Mouse (Mus musculus) intestine, postnatal 0 days (tissue): ENCODE results near the gene Tmem222. TPM values are rescaled to one million over a fixed set of nuclear protein-coding genes. Genes with fewer than 3 reads are reported as not detected.
A peak's percentile ranks its signal among the peaks of the same experiment; 100 is the strongest.

Experiments
- ATAC-seq: fragments of 200-750 bp; cut with Nextera tagmentation; 2 replicates; pipeline ENCODE4 v1.8.0; 2017; ENCODE audit warnings: mild to moderate bottlenecking, moderate TSS enrichment, moderate library complexity
- H3K27ac ChIP-seq: fragments of 300-500 bp; sonication (generic); 2 replicates; pipeline ENCODE4 v1.5.1; 2014; ENCODE audit warnings: mild to moderate bottlenecking, low read depth, low read length, moderate library complexity
- H3K27me3 ChIP-seq: fragments of 300-500 bp; sonication (generic); replicated peaks from 2 replicates; pipeline ENCODE4 v1.6.1; 2014; ENCODE audit warnings: low read length, mixed read lengths; ENCODE audit not compliant: control insufficient read depth, insufficient read depth
- H3K36me3 ChIP-seq: fragments of 300-500 bp; sonication (generic); 2 replicates; pipeline ENCODE4 v1.6.1; 2014; ENCODE audit warnings: mild to moderate bottlenecking, moderate library complexity; ENCODE audit not compliant: control insufficient read depth, insufficient read depth
- H3K4me1 ChIP-seq: fragments of 300-500 bp; sonication (generic); replicated peaks from 2 replicates; pipeline ENCODE4 v1.6.1; 2014; ENCODE audit warnings: antibody characterized with exemption, low read length, mixed read lengths; ENCODE audit not compliant: control insufficient read depth, insufficient read depth
- H3K4me2 ChIP-seq: fragments of 300-500 bp; sonication (generic); replicated peaks from 2 replicates; pipeline ENCODE4 v1.6.1; 2014; ENCODE audit warnings: low read depth, mild to moderate bottlenecking, moderate library complexity
- H3K4me3 ChIP-seq: fragments of 300-500 bp; sonication (generic); 2 replicates; pipeline ENCODE4 v1.5.1; 2014; ENCODE audit warnings: low read depth, low read length
- H3K9ac ChIP-seq: fragments of 300-500 bp; sonication (generic); 2 replicates; pipeline ENCODE4 v1.6.1; 2014; ENCODE audit warnings: mild to moderate bottlenecking, low read depth, low read length
- H3K9me3 ChIP-seq: fragments of 300-500 bp; sonication (generic); 2 replicates; pipeline ENCODE4 v1.6.1; 2016; ENCODE audit warnings: mixed run types; ENCODE audit not compliant: control insufficient read depth
- CTCF ChIP-seq: sonication (generic); IDR thresholded peaks from 2 replicates; pipeline ENCODE4 v1.5.1; 2016; ENCODE audit warnings: low read depth, mild to moderate bottlenecking, control low read depth, antibody characterized with exemption, moderate library complexity
- WGBS: fragments of 180-500 bp; shearing (Covaris S2); extraction: QIAGEN DNeasy Blood & Tissue Kit; methylation state at CpG from one replicate; pipeline ENCODE4 v1.1.7; 2014; 5-methylcytosine and 5-hydroxymethylcytosine counted together
- polyA plus RNA-seq: library from polyadenylated mRNA; unstranded; fragments of >200 nt; fragmentation: Nextera tagmentation; extraction: Ambion mirVana; gene quantifications from 2 replicates; pipeline ENCODE4 v1.2.1, GENCODE M21; 2015

Tmem222 gene
- polyA plus RNA-seq, 1 experiment from 2014 or later: 52.8 TPM

DNA sequence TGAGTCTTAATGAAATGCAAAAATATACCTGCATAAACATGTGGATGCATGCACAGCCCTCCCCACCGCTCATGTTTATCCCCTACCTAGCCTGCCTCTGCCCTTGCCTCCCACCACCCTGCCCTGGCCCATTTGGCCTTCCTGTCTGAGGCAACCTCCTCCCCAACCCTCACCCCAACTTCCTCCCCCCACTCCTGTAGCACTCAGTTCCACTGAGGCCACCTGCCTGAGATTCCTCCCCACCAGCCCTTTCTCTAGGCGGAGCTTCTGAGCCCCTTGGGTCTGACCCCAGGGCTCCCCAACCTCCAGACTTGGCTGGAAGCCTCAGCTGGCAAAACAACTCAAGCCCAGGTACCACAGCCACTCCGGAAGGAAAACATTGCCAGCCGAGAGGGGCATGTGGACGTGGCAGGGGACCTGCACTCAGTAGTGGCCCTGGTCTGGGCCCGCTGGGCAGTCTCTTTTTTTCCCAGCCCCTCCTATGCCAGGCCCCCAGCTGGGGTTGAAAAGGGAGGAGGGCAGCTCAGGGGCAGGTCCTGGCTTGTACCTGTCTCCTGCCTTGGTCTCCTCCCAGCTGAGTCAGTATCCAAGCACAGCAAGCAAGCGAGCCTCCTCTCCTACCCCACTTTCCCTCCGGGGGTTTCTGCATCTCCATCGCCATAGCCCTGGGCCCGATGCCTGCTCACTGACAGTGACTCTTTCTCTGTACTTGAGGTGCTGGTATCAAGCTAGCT is 15.8 kb downstream of the Tmem222 start:
- Histone ChIP-seq H3K4me1 (peaks cover 3% of the 10 kb centered on the region; the same call in 1 of the 2 replicates), H3K27me3 (no peaks in the 10 kb centered on the region), H3K4me3 (no peak overlapping the region), H3K27ac (no peak overlapping the region), H3K36me3 (peaks cover 22% of the 10 kb centered on the region), H3K4me2 (no peak overlapping the region), H3K9ac (0 out of 2 replicates have a peak overlapping the region, but pooled peaks have one; percentile 11), H3K9me3 (no peaks in the 10 kb centered on the region)
- no peak for TF ChIP-seq CTCF
- no peak for ATAC-seq
- WGBS: 67% methylated on average over 10 of the region's 10 CpGs

DNA sequence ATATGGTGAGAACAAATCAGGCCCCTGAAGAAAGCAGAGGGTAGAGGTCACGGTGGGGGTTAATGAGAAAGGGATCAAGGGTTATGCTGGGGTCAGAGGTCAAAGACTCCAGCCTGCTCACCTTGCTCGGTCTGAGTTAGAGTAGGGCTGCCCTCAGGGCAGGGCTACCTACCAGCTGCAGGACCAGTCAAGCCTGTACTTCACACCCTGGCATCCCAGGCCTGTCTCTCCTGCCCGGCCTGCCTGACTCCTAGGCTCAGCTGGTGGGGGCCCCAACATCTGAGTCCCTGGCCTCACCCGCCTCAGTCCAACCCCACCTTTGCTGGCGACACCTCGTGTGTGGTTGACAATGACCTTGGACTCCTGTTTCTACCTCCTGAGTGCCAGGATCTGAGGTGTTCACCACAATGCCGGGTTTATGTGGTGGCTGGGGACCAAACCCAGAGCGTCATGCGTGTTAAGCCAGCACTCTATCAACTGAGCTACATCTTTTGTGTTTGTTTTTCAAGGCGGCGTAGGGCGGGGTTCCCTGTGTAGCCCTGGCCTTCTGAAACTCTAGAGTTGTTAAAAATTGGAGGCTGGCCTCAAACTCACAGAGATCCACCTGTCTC is 19.7 kb downstream of the Tmem222 start:
- TF ChIP-seq CTCF: no peak
- Histone ChIP-seq H3K27ac (no peak overlapping the region), H3K9ac (no peak overlapping the region), H3K27me3 (no peaks in the 10 kb centered on the region), H3K9me3 (no peaks in the 10 kb centered on the region), H3K36me3 (no peaks in the 10 kb centered on the region), H3K4me2 (peak overlapping the region; percentile 50; the same call in 1 of the 2 replicates), H3K4me1 (peaks cover 3% of the 10 kb centered on the region; the same call in 1 of the 2 replicates), H3K4me3 (no peak overlapping the region)
- 40% methylated on average over 12 of the region's 12 CpGs for WGBS
- ATAC-seq: peak; percentile 48

DNA sequence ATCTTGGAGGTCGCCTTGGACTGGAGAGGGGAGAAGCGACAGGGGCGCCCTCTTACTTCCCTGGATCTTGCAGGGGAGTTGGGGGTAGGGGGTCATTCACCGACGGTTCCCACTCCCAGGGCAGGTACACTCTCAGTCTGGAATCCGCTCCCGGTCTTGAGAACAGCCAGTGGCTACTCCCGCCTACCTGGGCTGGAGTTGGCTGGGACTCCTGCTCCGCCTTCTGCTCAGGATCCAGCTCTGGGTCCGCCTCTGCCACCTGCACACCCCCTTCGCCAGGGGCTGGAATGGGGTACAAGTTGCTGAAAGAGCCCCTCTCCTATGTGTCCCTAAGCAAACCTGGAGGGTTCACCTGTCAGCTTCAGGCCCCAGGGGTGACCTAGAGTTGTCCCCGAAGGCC is 20.4 kb downstream of the Tmem222 start:
- 38% methylated on average over 12 of the region's 12 CpGs for WGBS
- Histone ChIP-seq H3K4me1 (peaks cover 3% of the 10 kb centered on the region; the same call in 1 of the 2 replicates), H3K9ac (no peak overlapping the region), H3K4me3 (peak overlapping the region; percentile 11; the same call in 1 of the 2 replicates), H3K27me3 (0 out of 2 replicates have a peak, but pooled peaks cover 4% of the 10 kb centered on the region), H3K9me3 (no peaks in the 10 kb centered on the region), H3K27ac (no peak overlapping the region), H3K4me2 (peak overlapping the region; percentile 50), H3K36me3 (no peaks in the 10 kb centered on the region)
- no peak for TF ChIP-seq CTCF
- peak; percentile 54 for ATAC-seq

DNA sequence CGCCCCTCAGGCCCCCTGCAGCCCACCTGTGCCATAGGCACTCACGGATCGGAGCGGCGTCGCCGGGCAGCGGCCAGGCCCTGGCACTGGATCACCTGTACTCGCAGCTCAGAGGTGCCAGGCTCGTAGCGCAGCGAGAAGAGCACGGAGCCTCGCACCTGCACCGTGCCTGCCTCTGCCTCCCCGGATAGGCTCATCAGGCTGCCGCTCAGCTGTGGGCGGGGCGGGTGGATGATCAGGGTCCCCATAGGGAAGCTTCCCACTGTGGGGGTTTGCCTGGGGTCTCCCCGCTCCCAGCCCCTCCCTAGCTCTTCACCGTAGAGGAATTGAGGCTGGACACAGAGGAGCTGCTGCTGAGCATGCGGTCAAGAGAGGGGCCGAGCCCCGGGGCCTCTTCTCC is 20.8 kb downstream of the Tmem222 start:
- WGBS: 20% methylated on average over 24 of the region's 24 CpGs
- Histone ChIP-seq H3K27ac (no peak overlapping the region), H3K4me3 (peak overlapping the region; percentile 11; the same call in 1 of the 2 replicates), H3K27me3 (peaks cover 6% of the 10 kb centered on the region; the same call in 1 of the 2 replicates), H3K9me3 (no peaks in the 10 kb centered on the region), H3K36me3 (no peaks in the 10 kb centered on the region), H3K4me1 (peaks cover 3% of the 10 kb centered on the region; the same call in 1 of the 2 replicates), H3K9ac (no peak overlapping the region), H3K4me2 (peak overlapping the region; percentile 50)
- TF ChIP-seq CTCF: no peak
- ATAC-seq: 0 out of 2 replicates have a peak, but pooled peaks have one; percentile 31

DNA sequence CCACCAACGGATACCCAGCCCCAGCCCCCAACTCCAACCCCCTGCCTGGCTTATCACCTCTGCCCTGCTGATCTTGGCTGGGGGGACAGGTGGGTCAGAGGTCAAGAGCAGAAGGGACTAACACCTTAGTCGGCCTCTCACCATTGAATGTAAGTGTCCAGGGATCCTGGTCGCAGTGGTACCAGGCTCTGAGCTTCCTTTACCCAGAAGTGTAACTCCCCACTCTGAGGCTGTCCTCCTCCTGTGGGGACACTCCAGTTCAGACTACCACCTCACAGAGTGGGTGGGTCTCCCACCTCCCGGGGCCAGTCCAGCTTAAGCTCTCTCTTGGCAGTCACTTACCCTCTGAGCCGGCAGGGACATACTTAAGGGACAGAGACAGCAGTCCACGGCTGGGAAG is 22.2 kb downstream of the Tmem222 start:
- H3K9ac ChIP-seq: no peak overlapping the region
- peaks cover 9% of the 10 kb centered on the region; the same call in 1 of the 2 replicates for H3K4me1 ChIP-seq
- 74% methylated on average over 6 of the region's 6 CpGs for WGBS
- no peaks in the 10 kb centered on the region for H3K36me3 ChIP-seq
- TF ChIP-seq CTCF: no peak
- H3K9me3 ChIP-seq: no peaks in the 10 kb centered on the region
- no peak overlapping the region for H3K4me2 ChIP-seq
- no peak overlapping the region for H3K27ac ChIP-seq
- H3K27me3 ChIP-seq: peaks cover 20% of the 10 kb centered on the region
- no peak for ATAC-seq
- no peak overlapping the region for H3K4me3 ChIP-seq

DNA sequence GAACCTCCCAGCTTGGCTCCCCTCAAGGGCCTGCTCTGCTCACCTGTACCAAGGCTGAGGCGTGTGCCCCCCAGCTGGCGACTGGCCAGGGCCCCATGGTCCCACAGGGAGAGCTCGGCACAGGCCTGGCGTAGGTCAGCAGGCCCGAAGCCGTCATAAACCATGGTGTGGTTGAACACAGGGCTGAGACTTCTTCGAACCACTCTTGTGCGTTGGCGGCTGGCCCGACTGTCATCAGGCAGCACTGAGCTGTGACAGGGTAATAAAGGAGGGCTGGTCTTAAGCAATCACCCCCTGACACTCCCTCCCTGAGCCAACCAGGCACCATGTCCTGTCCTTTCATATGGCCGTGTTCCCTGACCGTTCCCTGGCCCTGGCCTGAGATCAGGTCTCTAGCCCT is 24.2 kb downstream of the Tmem222 start:
- H3K9me3 ChIP-seq: no peaks in the 10 kb centered on the region
- no peak for ATAC-seq
- peaks cover 33% of the 10 kb centered on the region for H3K27me3 ChIP-seq
- H3K4me3 ChIP-seq: no peak overlapping the region
- H3K36me3 ChIP-seq: no peaks in the 10 kb centered on the region
- WGBS: 42% methylated on average over 12 of the region's 12 CpGs
- no peak for TF ChIP-seq CTCF
- no peak overlapping the region for H3K9ac ChIP-seq
- peaks cover 9% of the 10 kb centered on the region; the same call in 1 of the 2 replicates for H3K4me1 ChIP-seq
- H3K27ac ChIP-seq: no peak overlapping the region
- H3K4me2 ChIP-seq: no peak overlapping the region
